ENCODE assay signal across 8 mouse cellular contexts in the genomic region with DNA sequence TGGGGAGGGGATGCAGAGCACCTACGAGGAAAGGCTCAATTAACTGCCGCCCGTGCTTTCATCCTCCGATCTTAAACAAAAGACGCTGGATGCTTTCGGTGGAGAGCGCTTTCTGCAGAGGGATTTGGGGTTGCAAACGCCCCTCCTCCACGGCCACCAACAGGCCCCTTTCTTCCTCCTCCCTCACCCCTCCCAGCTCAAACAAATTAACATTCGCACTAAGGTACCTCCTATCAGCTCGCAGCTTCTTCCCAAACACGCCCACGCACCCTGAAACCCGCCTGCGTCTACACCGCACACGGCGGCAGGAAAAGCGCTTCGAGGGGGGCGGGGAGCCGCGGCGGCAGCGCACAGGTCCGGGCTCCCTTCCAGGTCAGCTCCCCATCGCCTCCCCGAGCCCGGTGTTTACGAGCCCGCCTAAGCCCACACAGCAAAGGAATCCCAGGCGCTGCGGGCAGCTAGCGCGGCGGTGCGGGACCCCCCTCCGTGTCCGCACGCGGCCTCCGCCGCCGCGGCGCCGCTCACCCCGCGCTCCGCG. TPM values are rescaled to one million over a fixed set of nuclear protein-coding genes. Genes with fewer than 3 reads are reported as not detected.
DNase-seq lines count a peak whose midpoint lies in the region; ATAC-seq and TF ChIP-seq lines count a peak whose summit lies in the region.

No protein-coding gene starts in this region.

- H3K27me3 ChIP-seq in hindbrain, postnatal 0 days (ENCODE audit: insufficient read depth, low read length): no peaks in the 10 kb centered on the region

- peak; percentile 83 for ATAC-seq in hindbrain, postnatal 0 days
- peak; percentile 70 for ATAC-seq in megakaryocyte, adult 5-6 weeks (ENCODE audit: poor library complexity, severe bottlenecking)

- DNase-seq in NIH3T3 (ENCODE audit: low read depth): peak; percentile 42
- peak; percentile 79 for DNase-seq in cerebellum, adult 9-10 months
- peak; percentile 67 to 75 for DNase-seq in frontal cortex, postnatal 14 days (ENCODE audit: low spot score in 2 of 2)
- peak; percentile 87 for DNase-seq in hindbrain, postnatal 0 days (ENCODE audit: low spot score)
- DNase-seq in left cerebral cortex, adult 8-10 months (ENCODE audit: low spot score in 2 of 2): peak; percentile 55 to 76
- peak; percentile 91 to 92 for DNase-seq in right cerebral cortex, postnatal 10 days (ENCODE audit: low spot score in 2 of 2)
- peak; percentile 75 for DNase-seq in urinary bladder, postnatal 14 days (ENCODE audit: low spot score)

- H3K4me3 ChIP-seq in hindbrain, postnatal 0 days (ENCODE audit: low read length): peak overlapping the region; percentile 94

- H3K9ac ChIP-seq in hindbrain, postnatal 0 days (replicated peaks; ENCODE audit: low read length): peak overlapping the region; percentile 97

- no peaks in the 10 kb centered on the region for H3K36me3 ChIP-seq in hindbrain, postnatal 0 days (ENCODE audit: insufficient read depth, low read length)

- peak overlapping the region; percentile 96 for H3K27ac ChIP-seq in hindbrain, postnatal 0 days

- H3K9me3 ChIP-seq in hindbrain, postnatal 0 days (ENCODE audit: low read length): no peaks in the 10 kb centered on the region

- under 1% methylated on average over 49 of the region's 51 CpGs for WGBS in hindbrain, postnatal 0 days

- peaks cover 6% of the 10 kb centered on the region; the same call in 1 of the 2 replicates for H3K4me1 ChIP-seq in hindbrain, postnatal 0 days (ENCODE audit: insufficient read depth, low read length)

- no peak for TF ChIP-seq CTCF in hindbrain, postnatal 0 days (IDR thresholded peaks at IDR 0.05; ENCODE audit: low read depth)

- peak overlapping the region; percentile 83 for H3K4me2 ChIP-seq in hindbrain, postnatal 0 days (ENCODE audit: low read depth, low read length)

RNA-seq across cellular contexts. Expression of a gene that starts 0.7 kb away (rescaled TPM):
- 52.8 and 53.6 TPM in 2 replicates for total RNA-seq in hindbrain, postnatal 0 days (2014; rRNA removed)
- 70.1 and 75.5 TPM in 2 replicates for polyA plus RNA-seq in hindbrain, postnatal 0 days (2015; fragmentation: Nextera tagmentation; extraction: Ambion mirVana)
- 10 to 100 TPM; 34.9 to 50.6 (median 44.1) TPM for total RNA-seq in left cerebral cortex, adult 8-10 months (2022)
- total RNA-seq in megakaryocyte, adult 5-6 weeks (2015): 6.0 and 12.4 TPM in 2 replicates
- total RNA-seq in megakaryocyte, adult 5-6 weeks (2017): 8.9 and 39.4 TPM in 2 replicates

Comparison
In these comparisons a context has a peak if more than half of its experiments do, and no peak if none do; other contexts are left out.
1. Peak in every context shown above with its lines: DNase-seq, ATAC-seq, H3K4me3 ChIP-seq and H3K27ac ChIP-seq.